Mouse (Mus musculus) lung, embryonic 15.5 days (tissue): ENCODE results near the gene Sh3bp5l. TPM values are rescaled to one million over a fixed set of nuclear protein-coding genes. Genes with fewer than 3 reads are reported as not detected.

ENCODE experiments used
- ATAC-seq: fragments of 200-750 bp; cut with Nextera tagmentation; 2 replicates; pipeline ENCODE4 v1.8.0; 2017; ENCODE audit warnings: moderate number of reproducible peaks, borderline replicate concordance; ENCODE audit not compliant: low FRiP score, low TSS enrichment; ENCODE audit errors: extremely low read depth
- H3K27ac ChIP-seq: fragments of 300-500 bp; sonication (generic); 2 replicates; pipeline ENCODE4 v1.5.1; 2015; ENCODE audit warnings: moderate library complexity, mild to moderate bottlenecking, inconsistent platforms
- H3K27me3 ChIP-seq: fragments of 300-500 bp; sonication (generic); 2 replicates; pipeline ENCODE4 v1.6.1; 2015; ENCODE audit warnings: inconsistent platforms
- H3K36me3 ChIP-seq: fragments of 300-500 bp; sonication (generic); 2 replicates; pipeline ENCODE4 v1.6.1; 2015; ENCODE audit warnings: inconsistent platforms
- H3K4me1 ChIP-seq: fragments of 300-500 bp; sonication (generic); 2 replicates; pipeline ENCODE4 v1.6.1; 2015; ENCODE audit warnings: inconsistent platforms
- H3K4me2 ChIP-seq: fragments of 300-500 bp; sonication (generic); 2 replicates; pipeline ENCODE4 v1.6.1; 2015; ENCODE audit warnings: inconsistent platforms, mild to moderate bottlenecking, moderate library complexity
- H3K4me3 ChIP-seq: fragments of 300-500 bp; sonication (generic); 2 replicates; pipeline ENCODE4 v1.5.1; 2015; ENCODE audit warnings: mild to moderate bottlenecking, inconsistent platforms
- H3K9ac ChIP-seq: fragments of 300-500 bp; sonication (generic); 2 replicates; pipeline ENCODE4 v1.6.1; 2015; ENCODE audit warnings: inconsistent platforms
- H3K9me3 ChIP-seq: fragments of 300-500 bp; sonication (generic); 2 replicates; pipeline ENCODE4 v1.6.1; 2016; ENCODE audit warnings: inconsistent platforms
- WGBS: fragments of 180-500 bp; shearing (Covaris S2); methylation state at CpG from one replicate; pipeline ENCODE4 v1.1.7; 2015; 5-methylcytosine and 5-hydroxymethylcytosine counted together
- polyA plus RNA-seq: library from polyadenylated mRNA; unstranded; fragments of >200 nt; fragmentation: Nextera tagmentation; extraction: Ambion mirVana; gene quantifications from 2 replicates; pipeline ENCODE4 v1.2.1, GENCODE M21; 2015

Gene Sh3bp5l
- polyA plus RNA-seq = 32.3 and 38.3 TPM in 2 replicates

GRCm38 (mm10) chr11:58330276-58331148 is at the start of gene Sh3bp5l, which contains the start of gene Zfp672:
TSS of gene Sh3bp5l (plus strand) at chr11:58330724.
TSS of gene Zfp672 (minus strand) at chr11:58330339.
- Histone ChIP-seq H3K9me3 (no peaks in the 10 kb centered on the region), H3K27ac (peak within 1 kb of the TSS; percentile 70), H3K4me3 (peak within 1 kb of the TSS; percentile 87), H3K4me2 (peak within 1 kb of the TSS; percentile 91), H3K9ac (peak within 1 kb of the TSS; percentile 93), H3K27me3 (no peaks in the 10 kb centered on the region), H3K4me1 (peaks cover 29% of the 10 kb centered on the region), H3K36me3 (peaks cover 20% of the 10 kb centered on the region)
- ATAC-seq = peak; percentile 94
- under 1% methylated on average over 52 of the region's 52 CpGs for WGBS

GRCm38 (mm10) chr11:58281970-58282496 is 48.5 kb upstream of the Sh3bp5l start:
- H3K4me3 ChIP-seq = no peak overlapping the region
- no peak overlapping the region for H3K4me2 ChIP-seq
- H3K27ac ChIP-seq = no peak overlapping the region
- no peak overlapping the region for H3K9ac ChIP-seq
- ATAC-seq = no peak
- H3K4me1 ChIP-seq = no peaks in the 10 kb centered on the region
- no peaks in the 10 kb centered on the region for H3K36me3 ChIP-seq
- H3K27me3 ChIP-seq = peaks cover 3% of the 10 kb centered on the region; the same call in 1 of the 2 replicates
- 78% methylated on average over 13 of the region's 13 CpGs for WGBS
- H3K9me3 ChIP-seq = no peaks in the 10 kb centered on the region

GRCm38 (mm10) chr11:58282518-58282917 is 48.0 kb upstream of the Sh3bp5l start:
- no peak overlapping the region for H3K9ac ChIP-seq
- no peaks in the 10 kb centered on the region for H3K36me3 ChIP-seq
- no peak overlapping the region for H3K4me2 ChIP-seq
- H3K27me3 ChIP-seq = peaks cover 3% of the 10 kb centered on the region; the same call in 1 of the 2 replicates
- H3K4me1 ChIP-seq = no peaks in the 10 kb centered on the region
- H3K4me3 ChIP-seq = no peak overlapping the region
- H3K9me3 ChIP-seq = no peaks in the 10 kb centered on the region
- WGBS = 81% methylated on average over 5 of the region's 5 CpGs
- H3K27ac ChIP-seq = no peak overlapping the region
- no peak for ATAC-seq

- 71% methylated on average over 9 of the region's 9 CpGs for WGBS
- Histone ChIP-seq H3K4me2 (no peak overlapping the region), H3K4me3 (no peak overlapping the region), H3K4me1 (no peaks in the 10 kb centered on the region), H3K9me3 (no peaks in the 10 kb centered on the region), H3K27me3 (no peaks in the 10 kb centered on the region; the same call in 1 of the 2 replicates), H3K9ac (no peak overlapping the region), H3K27ac (no peak overlapping the region), H3K36me3 (no peaks in the 10 kb centered on the region)
- no peak for ATAC-seq
These were observed 40.4 kb upstream of the Sh3bp5l start for GRCm38 (mm10) chr11:58289992-58290682.

- Histone ChIP-seq H3K36me3 (no peaks in the 10 kb centered on the region), H3K27ac (no peak overlapping the region), H3K9ac (no peak overlapping the region), H3K27me3 (no peaks in the 10 kb centered on the region; the same call in 1 of the 2 replicates), H3K4me2 (no peak overlapping the region), H3K9me3 (no peaks in the 10 kb centered on the region), H3K4me3 (no peak overlapping the region), H3K4me1 (no peaks in the 10 kb centered on the region)
- no peak for ATAC-seq
- 77% methylated on average over 4 of the region's 4 CpGs for WGBS
These were observed 39.7 kb upstream of the Sh3bp5l start for GRCm38 (mm10) chr11:58290812-58291211.

- Histone ChIP-seq H3K4me3 (no peak overlapping the region), H3K27me3 (no peaks in the 10 kb centered on the region), H3K4me2 (no peak overlapping the region), H3K9me3 (no peaks in the 10 kb centered on the region), H3K4me1 (no peaks in the 10 kb centered on the region), H3K9ac (no peak overlapping the region), H3K27ac (no peak overlapping the region), H3K36me3 (no peaks in the 10 kb centered on the region)
- 39% methylated on average over 4 of the region's 4 CpGs for WGBS
- ATAC-seq = peak; percentile 52; the same call in 1 of the 2 replicates
These were observed 37.7 kb upstream of the Sh3bp5l start for GRCm38 (mm10) chr11:58292791-58293190.

GRCm38 (mm10) chr11:58297396-58297795 is 33.1 kb upstream of the Sh3bp5l start:
- no peak overlapping the region for H3K27ac ChIP-seq

GRCm38 (mm10) chr11:58301057-58301456 is 29.5 kb upstream of the Sh3bp5l start:
- no peak overlapping the region for H3K9ac ChIP-seq
- H3K27ac ChIP-seq = no peak overlapping the region
- H3K4me3 ChIP-seq = peak overlapping the region; percentile 58
- H3K27me3 ChIP-seq = no peaks in the 10 kb centered on the region
- 10% methylated on average over 13 of the region's 13 CpGs for WGBS
- no peaks in the 10 kb centered on the region for H3K9me3 ChIP-seq
- H3K36me3 ChIP-seq = no peaks in the 10 kb centered on the region
- no peak for ATAC-seq
- H3K4me1 ChIP-seq = peaks cover 10% of the 10 kb centered on the region
- peak overlapping the region; percentile 67 for H3K4me2 ChIP-seq

More at GRCm38 (mm10) chr11:58297396-58297795, 33.1 kb upstream of the Sh3bp5l start:
- H3K36me3 ChIP-seq = no peaks in the 10 kb centered on the region
- H3K4me1 ChIP-seq = peaks cover 5% of the 10 kb centered on the region; the same call in 1 of the 2 replicates
- H3K27me3 ChIP-seq = no peaks in the 10 kb centered on the region
- no peak overlapping the region for H3K4me3 ChIP-seq
- no peak overlapping the region for H3K4me2 ChIP-seq
- H3K9me3 ChIP-seq = no peaks in the 10 kb centered on the region
- no peak for ATAC-seq
- no peak overlapping the region for H3K9ac ChIP-seq
- WGBS = 83% methylated on average over 6 of the region's 6 CpGs

GRCm38 (mm10) chr11:58301837-58302754 is 28.4 kb upstream of the Sh3bp5l start:
- peak; percentile 91 for ATAC-seq
- under 1% methylated on average over 36 of the region's 36 CpGs for WGBS
- H3K36me3 ChIP-seq = no peaks in the 10 kb centered on the region
- H3K4me1 ChIP-seq = peaks cover 17% of the 10 kb centered on the region
- peak overlapping the region; percentile 48 for H3K9ac ChIP-seq
- no peaks in the 10 kb centered on the region for H3K9me3 ChIP-seq
- H3K4me2 ChIP-seq = peak overlapping the region; percentile 67
- peak overlapping the region; percentile 58 for H3K4me3 ChIP-seq
- no peaks in the 10 kb centered on the region for H3K27me3 ChIP-seq
- peak overlapping the region; percentile 94 for H3K27ac ChIP-seq

- Histone ChIP-seq H3K36me3 (no peaks in the 10 kb centered on the region), H3K27me3 (no peaks in the 10 kb centered on the region), H3K4me3 (peak overlapping the region; percentile 58), H3K9me3 (no peaks in the 10 kb centered on the region), H3K9ac (peak overlapping the region; percentile 48), H3K27ac (peak overlapping the region; percentile 94), H3K4me2 (peak overlapping the region; percentile 67), H3K4me1 (peaks cover 24% of the 10 kb centered on the region)
- peak; percentile 37 for ATAC-seq
- 1% methylated on average over 26 of the region's 26 CpGs for WGBS
These were observed 27.6 kb upstream of the Sh3bp5l start for GRCm38 (mm10) chr11:58302774-58303445.
